Mouse (Mus musculus): ENCODE data around the gene 1700001J03Rik. TPM values are rescaled to one million over a fixed set of nuclear protein-coding genes. Genes with fewer than 3 reads are reported as not detected.

The 1700001J03Rik gene
- total and polyA plus RNA-seq, 3 experiments: 0.18 TPM; not detected in 2

- H3K4me1 ChIP-seq (ENCODE audit: control insufficient read depth in 1 of 2, insufficient read depth in 2 of 2, low read length in 2 of 2): no peaks in the 10 kb centered on the region; a peak in 1 of 4 replicates
- no peak overlapping the region for H3K9ac ChIP-seq (ENCODE audit: control insufficient read depth, low read depth, low read length, poor library complexity, severe bottlenecking)
- H3K4me3 ChIP-seq (ENCODE audit: control insufficient read depth in 1 of 2, insufficient read depth in 1 of 2, low read depth in 2 of 2, low read length in 2 of 2): no peak overlapping the region
- no peaks in the 10 kb centered on the region for H3K27me3 ChIP-seq (ENCODE audit: control insufficient read depth in 1 of 2, insufficient read depth in 2 of 2, low read length in 2 of 2)
- H3K79me2 ChIP-seq (ENCODE audit: control insufficient read depth, insufficient read depth, low read length, poor library complexity): peaks cover 20% of the 10 kb centered on the region
- TF ChIP-seq RCOR1 (IDR thresholded peaks at IDR 0.05; ENCODE audit: low read depth, low read length): no peak
- no peak for TF ChIP-seq MAX (IDR thresholded peaks at IDR 0.05; ENCODE audit: low read length)
- H3K9me3 ChIP-seq (replicated peaks; ENCODE audit: insufficient read depth, low read length): no peaks in the 10 kb centered on the region
- H3K36me3 ChIP-seq (ENCODE audit: control insufficient read depth in 1 of 2, insufficient read depth in 2 of 2, low read length in 2 of 2): peaks cover 0 to 5% of the 10 kb centered on the region in 2 experiments; a peak in 2 of 4 replicates
- H3K27ac ChIP-seq (ENCODE audit: control insufficient read depth, low read depth, low read length): no peak overlapping the region
- DNase-seq (ENCODE audit: low read depth, low spot score): peak; percentile 25
Observed at GRCm38 (mm10) chr5:146227496-146227895, 42.4 kb upstream of the 1700001J03Rik start.

DNA sequence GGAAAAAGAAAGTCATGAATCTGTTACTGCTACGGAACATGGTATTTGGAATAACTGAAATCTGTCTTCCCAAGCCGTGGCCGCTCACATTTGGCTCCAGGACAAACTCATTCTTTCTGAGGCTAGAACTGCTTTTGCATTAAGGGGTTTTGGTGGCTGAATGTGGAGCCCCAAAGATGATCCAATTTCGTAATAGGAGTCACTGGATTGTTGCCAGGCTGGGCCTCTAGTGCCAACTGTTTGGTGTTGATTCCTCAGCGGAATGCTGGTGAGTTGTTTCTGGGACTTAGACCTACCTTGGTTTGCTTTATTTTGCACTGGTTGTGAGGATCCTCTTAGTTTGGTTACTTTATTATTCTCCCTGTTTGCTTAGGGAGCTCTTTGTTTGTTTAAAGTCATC, 38.7 kb upstream of the 1700001J03Rik start:
- no peaks in the 10 kb centered on the region for H3K27me3 ChIP-seq (ENCODE audit: control insufficient read depth in 1 of 2, insufficient read depth in 2 of 2, low read length in 2 of 2)
- H3K9me3 ChIP-seq (replicated peaks; ENCODE audit: insufficient read depth, low read length): no peaks in the 10 kb centered on the region
- no peak for DNase-seq (ENCODE audit: low read depth, low spot score)
- H3K79me2 ChIP-seq (ENCODE audit: control insufficient read depth, insufficient read depth, low read length, poor library complexity): peaks cover 9% of the 10 kb centered on the region
- H3K4me3 ChIP-seq (ENCODE audit: control insufficient read depth in 1 of 2, insufficient read depth in 1 of 2, low read depth in 2 of 2, low read length in 2 of 2): no peak overlapping the region
- peaks cover 3 to 7% of the 10 kb centered on the region in 2 experiments; a peak in 3 of 4 replicates for H3K4me1 ChIP-seq (ENCODE audit: control insufficient read depth in 1 of 2, insufficient read depth in 2 of 2, low read length in 2 of 2)
- TF ChIP-seq CHD2 (IDR thresholded peaks at IDR 0.05; ENCODE audit: low read length) (no peak), CHD1 (IDR thresholded peaks at IDR 0.05; ENCODE audit: low read depth, low read length) (no peak), POLR2AphosphoS5 (IDR thresholded peaks at IDR 0.05; ENCODE audit: borderline replicate concordance, low read depth, low read length) (no peak), SIN3A (IDR thresholded peaks at IDR 0.05; ENCODE audit: low read length) (no peak), CTCF (IDR thresholded peaks at IDR 0.05 in 2 of 3, conservative IDR thresholded peaks at IDR 0.05 in 1 of 3; ENCODE audit: control insufficient read depth in 1 of 3, insufficient read depth in 1 of 3, low read depth in 2 of 3, low read length in 3 of 3, poor library complexity in 1 of 3, severe bottlenecking in 1 of 3) (no peak), MEF2A (IDR thresholded peaks at IDR 0.05; ENCODE audit: extremely low read depth, insufficient replicate concordance, low read depth, low read length, poor library complexity, severe bottlenecking) (no peak), UBTF (IDR thresholded peaks at IDR 0.05; ENCODE audit: borderline replicate concordance, insufficient read depth, low read depth, low read length) (no peak)
- peaks cover 2 to 19% of the 10 kb centered on the region in 2 experiments; a peak in 3 of 4 replicates for H3K36me3 ChIP-seq (ENCODE audit: control insufficient read depth in 1 of 2, insufficient read depth in 2 of 2, low read length in 2 of 2)
- H3K27ac ChIP-seq (ENCODE audit: control insufficient read depth, low read depth, low read length): no peak overlapping the region
- no peak overlapping the region for H3K9ac ChIP-seq (ENCODE audit: control insufficient read depth, low read depth, low read length, poor library complexity, severe bottlenecking)

DNA sequence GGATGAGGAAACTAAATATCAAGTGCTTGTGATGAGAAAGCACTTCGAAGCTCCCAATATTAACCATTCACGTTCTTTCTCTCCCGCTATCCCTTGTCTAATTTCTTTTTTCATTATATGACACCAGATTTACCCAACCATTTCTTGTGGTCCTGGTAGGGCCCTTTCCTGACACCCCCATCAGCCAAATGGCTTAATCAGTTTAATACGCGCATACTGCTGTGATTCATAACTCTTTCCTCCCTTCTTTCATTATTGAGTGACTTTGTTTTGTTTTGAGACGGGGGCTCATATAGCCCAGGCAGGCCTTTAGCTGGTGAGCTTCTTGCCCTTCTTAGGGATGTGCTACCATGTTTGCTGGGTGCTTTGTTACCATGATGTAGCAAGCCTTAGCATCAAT, 36.6 kb upstream of the 1700001J03Rik start:
- Histone ChIP-seq H3K79me2 (ENCODE audit: control insufficient read depth, insufficient read depth, low read length, poor library complexity) (peaks cover 12% of the 10 kb centered on the region), H3K27ac (ENCODE audit: control insufficient read depth, low read depth, low read length) (peak overlapping the region; percentile 99), H3K4me3 (ENCODE audit: control insufficient read depth in 1 of 2, insufficient read depth in 1 of 2, low read depth in 2 of 2, low read length in 2 of 2) (peak overlapping the region; percentile 86 to 93), H3K4me1 (ENCODE audit: control insufficient read depth in 1 of 2, insufficient read depth in 2 of 2, low read length in 2 of 2) (peaks cover 3 to 7% of the 10 kb centered on the region in 2 experiments; a peak in 3 of 4 replicates), H3K9ac (ENCODE audit: control insufficient read depth, low read depth, low read length, poor library complexity, severe bottlenecking) (peak overlapping the region; percentile 96), H3K36me3 (ENCODE audit: control insufficient read depth in 1 of 2, insufficient read depth in 2 of 2, low read length in 2 of 2) (peaks cover 22 to 29% of the 10 kb centered on the region in 2 experiments), H3K27me3 (ENCODE audit: control insufficient read depth in 1 of 2, insufficient read depth in 2 of 2, low read length in 2 of 2) (no peaks in the 10 kb centered on the region), H3K9me3 (replicated peaks; ENCODE audit: insufficient read depth, low read length) (no peaks in the 10 kb centered on the region)
- no peak for DNase-seq (ENCODE audit: low read depth, low spot score)
- no peak for TF ChIP-seq EP300 (IDR thresholded peaks at IDR 0.05; ENCODE audit: low read depth in 1 of 2, low read length in 2 of 2)
- TF ChIP-seq KAT2A (conservative IDR thresholded peaks at IDR 0.05; ENCODE audit: low read depth, low read length): no peak
- no peak for TF ChIP-seq ZMIZ1 (IDR thresholded peaks at IDR 0.05; ENCODE audit: low read depth, low read length)
- TF ChIP-seq E2F4 (IDR thresholded peaks at IDR 0.05; ENCODE audit: borderline replicate concordance, low read depth, low read length): no peak
- TF ChIP-seq ZNF384 (IDR thresholded peaks at IDR 0.05; ENCODE audit: low read depth, low read length): no peak
- no peak for TF ChIP-seq MYC (IDR thresholded peaks at IDR 0.05; ENCODE audit: low read depth, low read length)
- no peak for TF ChIP-seq ETS1 (IDR thresholded peaks at IDR 0.05; ENCODE audit: low read depth, low read length)
- no peak for TF ChIP-seq USF2 (IDR thresholded peaks at IDR 0.05; ENCODE audit: borderline replicate concordance in 1 of 2, insufficient read depth in 1 of 2, low read depth in 1 of 2, low read length in 2 of 2)
- TF ChIP-seq POLR2AphosphoS2 (IDR thresholded peaks at IDR 0.05; ENCODE audit: low read length): no peak
